Mouse (Mus musculus) ovary, postnatal 10 days (tissue): ENCODE results near the gene Foxo4.

Experiments used
- DNase-seq: peaks from one replicate; pipeline ENCODE4 v3.0.0; 2022; ENCODE audit warnings: low spot score

The Foxo4 gene

GRCm38 (mm10) chrX:101253952-101254729 lies at the start of gene Foxo4:
Gene Foxo4, plus strand, starts transcription at chrX:101254528.
- DNase-seq: peak; percentile 35

- DNase-seq: peak; percentile 53
Measured at GRCm38 (mm10) chrX:101221834-101222795, 32.2 kb upstream of the Foxo4 start, which contains the start of gene Snx12. Gene Snx12, minus strand, starts transcription at chrX:101222563.

GRCm38 (mm10) chrX:101222796-101223162 lies 31.5 kb upstream of the Foxo4 start:
- DNase-seq: no peak

- DNase-seq: no peak
Measured at GRCm38 (mm10) chrX:101245011-101245410, 9.3 kb upstream of the Foxo4 start.

- DNase-seq: no peak
Measured at GRCm38 (mm10) chrX:101254740-101255139, 412 bp downstream of the Foxo4 start.

- DNase-seq: no peak
Measured at GRCm38 (mm10) chrX:101256603-101257002, 2.3 kb downstream of the Foxo4 start.

- DNase-seq: no peak
Measured at GRCm38 (mm10) chrX:101260441-101261325, 6.4 kb downstream of the Foxo4 start.

- no peak for DNase-seq
Measured at GRCm38 (mm10) chrX:101263892-101264291, 9.6 kb downstream of the Foxo4 start, which contains the start of gene Gm614. Gene Gm614, minus strand, starts transcription at chrX:101263992.

GRCm38 (mm10) chrX:101266631-101267030 lies 12.3 kb downstream of the Foxo4 start:
- no peak for DNase-seq

GRCm38 (mm10) chrX:101268025-101268754 lies 13.9 kb downstream of the Foxo4 start, which contains the start of gene Il2rg:
Gene Il2rg, minus strand, starts transcription at chrX:101268255.
- no peak for DNase-seq

GRCm38 (mm10) chrX:101268755-101269124 lies 14.4 kb downstream of the Foxo4 start, which contains the start of gene Gm20489:
Gene Gm20489, minus strand, starts transcription at chrX:101269023.
- DNase-seq: no peak

GRCm38 (mm10) chrX:101273410-101273809 lies 19.1 kb downstream of the Foxo4 start:
- no peak for DNase-seq

GRCm38 (mm10) chrX:101273875-101274738 lies 19.8 kb downstream of the Foxo4 start, which contains the start of gene Med12:
Gene Med12, plus strand, starts transcription at chrX:101274030.
- DNase-seq: peak; percentile 45

- no peak for DNase-seq
Measured at GRCm38 (mm10) chrX:101282813-101283212, 28.5 kb downstream of the Foxo4 start.

GRCm38 (mm10) chrX:101285534-101285933 lies 31.2 kb downstream of the Foxo4 start:
- DNase-seq: no peak

GRCm38 (mm10) chrX:101285953-101286670 lies 31.8 kb downstream of the Foxo4 start:
- no peak for DNase-seq

GRCm38 (mm10) chrX:101287543-101287942 lies 33.2 kb downstream of the Foxo4 start:
- DNase-seq: no peak

- DNase-seq: no peak
Measured at GRCm38 (mm10) chrX:101288432-101288831, 34.1 kb downstream of the Foxo4 start.

- DNase-seq: no peak
Measured at GRCm38 (mm10) chrX:101289037-101289436, 34.7 kb downstream of the Foxo4 start.
